Mouse (Mus musculus): ENCODE results near the gene Gpa33.

The Gpa33 gene

DNA sequence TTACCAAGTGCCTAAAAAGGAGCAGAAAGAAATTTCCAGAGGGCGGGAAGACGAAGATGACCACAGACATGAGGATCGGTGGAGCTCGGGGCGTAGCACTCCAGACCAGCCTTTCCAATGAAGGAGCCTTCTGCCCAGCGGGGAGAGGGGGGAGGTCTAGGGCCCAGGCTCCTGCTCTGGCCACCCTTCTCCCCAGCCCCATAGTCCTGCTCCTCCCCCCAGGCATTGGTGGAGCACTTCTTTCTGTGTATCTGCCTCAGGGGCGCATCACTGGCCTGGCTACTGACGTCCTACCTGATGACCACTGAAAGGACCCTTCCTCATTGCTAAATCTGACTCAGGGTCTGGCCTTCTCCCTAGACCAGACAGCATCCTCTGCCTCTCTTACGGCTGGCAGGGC lies 35.1 kb downstream of the Gpa33 start:
- no peak for DNase-seq (ENCODE audit: low spot score)

DNA sequence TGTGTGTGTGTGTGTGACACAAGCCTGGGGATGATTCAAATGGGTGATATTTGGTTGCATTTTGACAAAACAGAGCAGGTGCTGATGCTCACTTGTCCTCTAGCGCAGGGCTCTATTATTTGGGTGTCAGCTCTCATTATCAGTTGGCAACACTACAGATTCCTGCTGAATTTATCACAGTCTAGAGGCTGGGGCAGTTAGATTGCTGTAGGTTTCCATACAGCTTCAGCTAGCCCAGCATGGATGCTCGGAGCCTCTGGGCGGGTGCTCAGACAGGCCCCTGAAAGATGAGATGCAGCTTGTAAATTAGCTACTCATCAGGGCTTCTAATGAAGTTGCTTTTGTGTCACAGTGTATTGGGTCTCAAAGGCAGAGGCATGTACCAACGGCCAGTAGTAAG lies 37.4 kb downstream of the Gpa33 start:
- no peak for DNase-seq (ENCODE audit: low spot score)

DNA sequence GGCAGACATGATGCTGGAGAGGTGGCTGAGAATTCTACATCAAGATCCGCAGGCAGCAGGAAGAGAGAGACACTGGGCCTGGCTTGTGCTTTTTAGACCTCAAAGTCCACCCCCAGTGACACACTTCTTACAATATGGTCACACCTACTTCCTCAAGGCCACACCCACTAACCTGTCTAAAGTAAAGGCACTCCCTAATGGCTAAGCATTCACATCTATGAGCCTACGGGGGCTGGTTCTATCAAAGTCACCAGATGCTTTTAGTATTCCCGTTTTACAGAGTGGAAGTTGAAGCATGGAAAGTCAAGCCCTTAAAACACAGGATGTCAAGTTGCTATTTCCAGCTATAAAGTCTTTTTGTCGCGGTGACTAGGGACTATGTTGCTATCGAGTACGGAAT lies 38.0 kb downstream of the Gpa33 start:
- DNase-seq (ENCODE audit: low spot score), result no peak

DNA sequence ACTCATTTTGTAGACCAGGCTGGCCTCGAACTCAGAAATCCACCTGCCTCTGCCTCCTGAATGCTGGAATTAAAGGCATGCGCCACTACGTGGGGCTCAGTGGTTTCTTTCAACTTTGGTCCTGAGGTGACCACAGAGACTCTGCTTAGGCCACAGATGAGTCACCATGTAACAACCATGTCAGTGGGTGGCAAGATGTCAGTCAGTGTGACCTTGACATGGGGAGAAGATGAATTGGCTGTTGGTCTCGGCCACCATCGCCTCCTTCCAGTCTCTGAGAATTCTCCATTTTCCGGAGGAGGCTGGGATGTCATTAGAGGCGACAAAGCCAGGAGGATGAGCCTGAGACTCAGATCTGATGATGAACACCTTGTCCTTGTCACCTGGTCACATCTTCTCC lies 39.7 kb downstream of the Gpa33 start:
- DNase-seq (ENCODE audit: low spot score), result no peak

DNA sequence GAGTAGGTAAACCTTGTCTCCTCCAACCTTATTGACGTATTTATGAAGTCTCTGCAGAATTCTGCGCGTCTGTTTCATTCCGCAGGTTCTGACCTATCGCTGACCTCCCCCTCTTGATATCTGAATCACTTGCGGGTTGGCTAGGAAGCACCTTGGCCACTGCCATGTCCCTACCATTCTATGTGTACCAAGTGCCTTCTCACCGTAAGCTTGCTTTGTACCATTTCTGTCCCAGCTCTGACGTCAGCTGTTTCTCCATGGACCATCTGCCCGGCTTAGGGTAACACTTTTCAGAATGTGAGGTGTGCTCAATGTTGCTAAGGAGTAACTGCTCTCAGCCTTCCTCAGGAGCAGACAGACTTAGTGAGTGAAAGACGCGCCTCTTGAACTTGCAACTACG lies 40.8 kb downstream of the Gpa33 start:
- no peak for DNase-seq (ENCODE audit: low spot score)

DNA sequence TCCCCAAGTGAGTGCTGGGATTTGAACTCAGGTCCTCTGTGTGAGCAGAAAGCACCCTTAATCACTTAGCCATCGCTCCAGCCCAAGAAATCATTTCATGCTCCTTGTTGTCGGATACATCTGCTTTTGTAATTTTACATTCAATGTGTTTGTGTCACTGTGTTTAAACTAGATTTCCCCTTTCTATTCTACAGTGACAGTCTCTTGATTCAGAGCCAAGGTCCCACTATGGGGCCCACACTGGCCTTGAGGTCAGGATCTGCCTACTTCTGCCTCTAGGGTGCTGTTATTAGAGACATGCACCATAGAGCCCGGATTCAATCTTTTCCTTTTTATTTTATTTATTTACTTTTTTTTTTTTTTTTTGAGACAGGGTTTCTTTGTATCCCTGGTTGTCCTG lies 43.0 kb downstream of the Gpa33 start:
- no peak for DNase-seq (ENCODE audit: low spot score)

DNA sequence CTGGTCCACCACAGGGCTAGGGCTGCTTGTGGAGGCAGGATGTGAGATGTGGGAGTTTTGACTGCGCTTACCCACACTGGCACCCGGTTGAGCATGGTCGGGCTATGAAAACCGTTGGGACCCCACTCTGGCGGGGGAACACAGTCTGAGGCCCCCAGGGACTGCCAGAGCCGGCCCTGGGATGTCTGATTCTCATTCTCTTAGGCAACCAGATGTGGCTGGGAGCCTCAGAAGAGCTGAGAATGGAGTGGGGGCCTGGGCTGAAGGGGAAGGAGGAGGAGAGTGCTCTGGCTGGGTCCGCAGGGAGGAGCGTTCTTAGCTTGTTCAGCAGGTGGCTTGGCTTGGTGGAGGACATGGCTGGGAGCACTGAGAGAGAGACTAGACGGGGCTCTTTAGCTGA lies 43.6 kb downstream of the Gpa33 start:
- no peak for DNase-seq (ENCODE audit: low spot score)

DNA sequence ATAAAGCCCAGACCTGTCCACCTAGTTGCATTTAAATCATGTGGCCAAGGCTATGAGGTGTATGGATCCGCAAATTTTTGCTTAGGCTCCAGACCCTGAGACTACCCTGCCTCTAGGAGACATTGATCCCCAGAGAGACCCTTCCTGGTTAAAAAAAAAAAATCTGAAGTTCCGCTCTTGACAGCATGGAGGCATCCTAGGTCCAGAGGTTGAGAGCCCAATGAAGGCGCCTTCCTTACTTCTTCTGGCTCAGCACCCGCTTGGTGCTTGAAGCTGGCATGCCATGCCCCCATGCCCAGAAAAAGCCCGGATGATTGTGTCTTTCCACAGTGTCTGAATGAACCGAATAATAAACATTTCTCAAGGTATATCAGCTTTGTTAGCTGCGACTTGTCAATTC lies 51.5 kb downstream of the Gpa33 start:
- no peak for DNase-seq (ENCODE audit: low spot score)

DNA sequence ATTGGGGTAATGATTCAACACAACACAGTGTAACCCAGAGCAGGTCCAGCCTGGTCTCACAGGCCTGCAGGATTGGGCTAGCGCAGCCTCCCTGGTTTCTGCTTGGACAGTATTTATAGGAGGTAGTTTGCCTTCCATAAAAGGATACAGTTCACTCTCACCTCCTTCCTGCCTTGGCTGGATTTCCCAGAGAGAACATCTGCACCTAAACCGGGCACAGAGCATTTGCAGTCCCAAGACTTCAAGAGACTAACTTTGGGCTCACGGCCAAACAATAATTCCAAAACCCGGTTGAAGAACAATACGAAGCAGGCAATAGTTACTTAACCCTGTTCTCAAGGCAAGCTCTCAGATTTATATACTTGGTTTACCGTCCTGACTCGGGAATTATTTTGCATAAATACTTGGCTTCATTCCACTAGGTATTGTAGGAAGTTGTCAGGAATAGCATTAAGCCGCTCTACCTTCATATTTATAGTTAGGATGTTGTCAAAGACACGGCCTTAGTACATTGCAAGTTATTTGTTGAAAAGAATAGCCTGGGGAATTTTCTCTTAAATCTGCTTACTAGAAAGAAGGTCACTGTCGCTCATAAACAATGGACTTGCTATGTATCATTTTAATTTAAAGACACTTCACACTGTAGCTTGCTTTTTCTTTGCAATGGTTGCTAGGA lies 53.1 kb downstream of the Gpa33 start:
- no peak for DNase-seq (ENCODE audit: low spot score)

DNA sequence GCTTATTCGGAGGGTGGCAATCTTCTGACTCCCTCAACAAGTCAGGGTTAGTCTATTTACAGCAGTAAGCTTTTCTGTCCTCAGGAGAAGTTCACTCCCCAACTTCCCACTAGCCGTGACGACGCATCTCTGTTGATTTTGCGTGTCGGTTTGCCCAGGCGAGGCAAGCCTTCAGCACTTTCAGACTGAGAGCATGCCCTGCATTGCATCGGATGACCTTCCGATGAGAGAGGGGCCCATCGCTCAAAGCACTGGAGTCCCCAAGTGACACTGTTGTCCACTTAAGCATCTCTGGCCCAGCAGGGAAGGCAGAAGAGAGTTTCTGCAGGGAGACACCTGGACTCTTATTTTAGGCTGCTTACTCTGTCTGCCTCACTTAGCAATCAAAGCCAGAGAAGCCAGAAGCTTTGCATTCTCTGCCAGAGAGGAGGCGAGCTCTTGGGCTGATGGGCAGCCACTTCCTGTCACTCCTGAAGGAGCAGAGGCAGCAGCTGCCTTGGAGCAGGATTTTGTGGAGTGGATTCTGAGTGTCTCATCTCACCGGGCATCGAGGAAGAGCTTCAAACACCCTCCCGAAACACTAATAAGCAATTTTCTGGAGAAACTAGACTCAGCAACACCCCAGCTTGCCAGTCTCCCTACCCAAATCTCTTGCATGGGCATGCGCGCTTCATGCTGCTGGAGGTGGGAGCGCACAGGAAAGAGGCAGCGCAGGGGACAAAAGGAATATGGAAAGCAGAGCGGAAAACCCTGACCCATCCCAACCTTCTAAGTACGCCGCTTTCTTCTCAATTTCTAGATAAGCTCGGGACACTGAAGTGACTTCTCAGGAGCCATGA lies 54.6 kb downstream of the Gpa33 start:
- no peak for DNase-seq (ENCODE audit: low spot score)

DNA sequence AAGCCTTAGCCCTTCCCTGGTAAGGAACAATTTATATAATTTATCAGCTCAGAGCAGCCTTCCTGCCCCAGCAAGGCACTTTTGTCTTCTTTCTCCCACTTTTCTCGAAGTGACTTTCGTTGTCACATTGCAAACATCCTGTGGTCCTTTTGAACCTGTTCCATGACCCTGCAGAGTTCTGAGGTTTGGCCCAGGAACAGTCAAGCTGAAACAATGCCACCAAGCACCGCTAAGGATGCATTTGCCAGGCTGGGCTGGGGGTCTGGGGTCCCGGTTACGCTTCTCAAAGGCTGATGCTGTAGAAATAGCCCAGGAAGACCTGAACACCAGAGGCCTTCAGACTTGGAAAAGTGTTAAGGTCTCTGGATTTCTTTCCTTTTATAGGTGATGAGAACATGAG lies 55.3 kb downstream of the Gpa33 start:
- DNase-seq (ENCODE audit: low spot score), result no peak

DNA sequence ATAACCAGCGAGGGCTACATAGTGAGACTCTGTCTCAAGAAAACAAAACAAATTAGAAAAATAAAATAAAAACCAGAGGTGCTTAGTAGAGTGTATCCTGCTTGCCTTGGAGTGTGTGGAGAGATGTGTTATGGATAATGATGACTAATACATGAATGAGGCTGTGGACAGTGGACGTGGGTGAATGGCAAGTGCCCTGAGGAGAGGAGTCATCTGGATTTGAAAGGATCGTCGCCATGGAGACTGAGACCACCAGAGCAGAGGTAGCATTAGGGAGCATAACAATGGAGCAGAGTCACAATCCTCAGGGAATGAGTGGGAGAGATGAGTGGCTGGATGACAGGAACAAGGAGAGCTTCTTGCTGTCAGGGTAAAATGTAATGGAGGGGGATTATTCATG lies 59.8 kb downstream of the Gpa33 start:
- no peak for DNase-seq (ENCODE audit: low spot score)

DNA sequence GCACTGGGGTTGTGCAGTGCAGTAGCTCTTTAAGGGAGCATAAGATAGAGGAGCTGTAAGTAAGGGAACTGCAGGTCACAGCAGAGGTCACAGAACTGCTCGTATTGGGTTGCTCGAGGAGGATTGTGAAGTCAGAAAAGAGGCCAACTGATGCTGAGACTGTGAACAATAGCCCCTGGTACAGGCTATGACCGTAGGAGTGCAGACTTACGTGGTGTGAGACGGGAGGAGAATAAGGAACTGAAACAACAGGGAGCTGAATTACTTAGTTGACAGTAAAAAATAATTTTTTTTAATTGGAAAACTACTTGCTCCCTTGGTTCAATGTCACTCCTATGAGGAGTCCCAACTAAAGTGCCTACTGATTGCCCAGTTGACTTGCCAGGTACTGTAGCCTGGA lies 74.1 kb downstream of the Gpa33 start:
- no peak for DNase-seq (ENCODE audit: low spot score)

DNA sequence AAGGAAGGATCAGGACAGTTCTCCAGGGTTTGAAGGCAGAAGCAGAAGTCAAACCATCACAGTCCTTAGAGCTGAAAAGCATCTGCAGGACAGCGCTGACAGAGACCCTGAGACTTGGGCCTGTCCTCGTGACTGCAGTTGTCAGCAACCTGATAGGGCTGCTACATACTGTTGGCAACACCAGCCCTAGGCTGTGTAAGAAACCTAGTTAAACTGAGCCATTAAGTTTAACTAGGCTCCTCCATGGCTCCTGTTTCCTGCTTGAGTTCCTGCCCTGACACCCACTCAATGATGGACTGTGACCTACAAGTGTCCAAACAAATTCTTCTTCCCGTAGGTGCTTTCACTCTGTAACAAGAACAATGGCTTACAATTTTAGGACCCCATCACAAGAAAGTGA lies 75.1 kb downstream of the Gpa33 start:
- DNase-seq (ENCODE audit: low spot score), result no peak

DNA sequence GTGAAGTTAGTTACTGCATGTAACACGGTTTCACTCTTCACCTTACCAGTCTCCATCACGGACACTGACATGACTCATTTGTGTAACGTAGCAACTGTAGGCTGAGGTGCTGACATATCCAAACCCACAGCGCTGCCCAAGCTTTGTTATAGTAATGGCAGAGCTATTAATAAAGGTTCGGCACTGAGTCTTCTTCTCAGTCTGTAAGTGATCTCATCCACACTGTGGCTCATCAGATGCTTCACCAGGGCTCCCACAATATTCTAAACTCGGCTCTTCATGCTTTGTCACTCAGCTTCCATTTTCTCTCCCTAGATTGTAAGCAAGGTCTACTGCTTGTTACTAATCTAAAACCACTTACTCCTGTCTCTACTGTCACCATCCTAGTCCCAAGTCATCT lies 79.3 kb downstream of the Gpa33 start:
- no peak for DNase-seq (ENCODE audit: low spot score)

DNA sequence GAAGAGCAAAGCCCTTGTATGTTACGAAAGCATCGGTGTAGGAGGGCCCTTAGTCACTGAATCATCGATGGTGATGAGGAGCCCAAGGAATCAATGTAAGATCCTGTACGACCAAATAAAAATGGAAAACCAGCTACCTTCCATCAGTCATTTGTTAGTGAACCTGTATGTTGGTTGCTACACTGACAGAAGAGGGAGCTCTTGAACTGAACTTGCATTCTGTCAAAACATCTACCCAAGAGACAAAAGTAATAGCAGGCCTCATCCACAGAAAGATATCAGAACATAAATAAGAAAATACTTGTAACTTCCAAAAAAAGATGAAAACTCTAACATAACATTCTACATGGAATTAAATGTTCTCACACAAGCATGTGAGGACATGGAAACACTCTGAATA lies 84.1 kb downstream of the Gpa33 start:
- no peak for DNase-seq (ENCODE audit: low spot score)

All from ovary, postnatal 10 days (tissue).